Mouse (Mus musculus) adipose tissue, adult 10 weeks (tissue): Measurements from ENCODE around the gene Fgf6. TPM values are rescaled to one million over a fixed set of nuclear protein-coding genes. Genes with fewer than 3 reads are reported as not detected.

Experiments used
- polyA plus RNA-seq: library from polyadenylated mRNA; stranded (reverse); fragments of 350-450 nt; fragmentation: Illumina TruSeq; extraction: RNeasy Lipid Tissue Mini Kit (QIAGEN cat#74804); gene quantifications from one replicate; pipeline ENCODE4 v1.2.3, GENCODE M21; 2014; ENCODE audit warnings: low read depth, low replicate concordance

Fgf6 gene
- not detected for polyA plus RNA-seq

GRCm38 (mm10) chr6:127014906-127015770, at the start of gene Fgf6:
Fgf6 (plus strand) TSS chr6:127015586.

DNA sequence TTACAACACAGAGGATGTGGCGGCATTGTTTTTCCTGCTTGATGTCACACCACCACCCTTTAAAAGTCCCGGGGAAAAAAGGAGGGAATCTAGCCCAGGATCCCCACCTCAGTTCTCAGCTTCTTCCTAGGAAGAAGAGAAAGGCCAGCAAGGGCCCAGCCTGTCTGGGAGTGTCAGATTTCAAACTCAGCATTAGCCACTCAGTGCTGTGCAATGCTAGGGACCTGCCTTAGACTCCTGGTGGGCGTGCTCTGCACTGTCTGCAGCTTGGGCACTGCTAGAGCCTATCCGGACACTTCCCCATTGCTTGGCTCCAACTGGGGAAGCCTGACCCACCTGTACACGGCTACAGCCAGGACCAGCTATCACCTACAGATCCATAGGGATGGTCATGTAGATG, 57.4 kb downstream of the Fgf6 start, which contains the start of gene Fgf23:
Gene Fgf23, plus strand, starts transcription at position 86 of the 400 bp plus-strand sequence.

Other genes starting within 250 kb of the Fgf6 start
- 93.1 TPM for gene Ndufa9, start 166.4 kb upstream of the Fgf6 start, polyA plus RNA-seq
- 7.8 TPM for gene Akap3, start 162.5 kb upstream of the Fgf6 start, polyA plus RNA-seq
- gene Dyrk4, start 93.7 kb upstream of the Fgf6 start, polyA plus RNA-seq = 0.42 TPM
- 3.0 TPM for gene Rad51ap1, start 76.0 kb upstream of the Fgf6 start, polyA plus RNA-seq
- gene D6Wsu163e, start 75.6 kb upstream of the Fgf6 start, polyA plus RNA-seq = 13.1 TPM
- not detected for gene Fgf23, start 57.3 kb downstream of the Fgf6 start, polyA plus RNA-seq
- gene Tigar, start 94.0 kb downstream of the Fgf6 start, polyA plus RNA-seq = 5.8 TPM
- gene Ccnd2, start 136.6 kb downstream of the Fgf6 start, polyA plus RNA-seq = 47.3 TPM